Comparison of ENCODE assay signal across 9 mouse cellular contexts in the genomic region with DNA sequence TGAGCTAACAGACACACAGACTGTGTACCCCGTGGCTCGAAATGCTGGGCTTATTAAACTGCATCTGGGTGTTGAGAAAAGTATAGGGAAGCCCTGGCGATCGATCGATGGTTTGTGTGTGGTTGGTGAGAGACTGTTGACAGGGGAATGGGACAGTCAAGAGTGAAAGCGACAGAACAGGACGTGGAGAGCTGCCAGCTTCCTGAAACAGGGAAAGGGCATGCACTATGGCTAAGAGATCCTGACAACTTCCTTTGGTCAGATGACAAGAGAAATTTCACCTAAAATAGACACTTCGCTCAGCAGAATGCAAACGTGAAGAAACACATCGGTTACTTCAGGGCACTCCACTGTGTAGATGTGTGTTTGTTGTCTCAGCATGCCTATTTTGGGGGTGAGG.
A peak's percentile ranks its signal among the peaks of the same experiment; 100 is the strongest.
DNase-seq lines count a peak whose midpoint lies in the region; ATAC-seq and TF ChIP-seq lines count a peak whose summit lies in the region.
"Had no signal": no experiment of that assay in that cellular context is flagged by ENCODE, and none has a peak within 500 bp of the region (broad histone marks: within the 10 kb centered on the region; RNA-seq: fewer than 3 reads in every experiment).

No protein-coding gene starts in this region.

- no peak for TF ChIP-seq CTCF in liver, adult 2 months (IDR thresholded peaks at IDR 0.05; ENCODE audit: low read depth, low read length)

- H3K27me3 ChIP-seq in liver, adult 2 months (ENCODE audit: control insufficient read depth, insufficient read depth, low read length) = no peaks in the 10 kb centered on the region
- no peaks in the 10 kb centered on the region for H3K27me3 ChIP-seq in heart, embryonic 16.5 days (ENCODE audit: control insufficient read depth, insufficient read depth, low read length)
- no peaks in the 10 kb centered on the region; the same call in none of the 2 replicates for H3K27me3 ChIP-seq in midbrain, embryonic 10.5 days (ENCODE audit: low read depth, poor library complexity, severe bottlenecking)

- H3K4me1 ChIP-seq in liver, adult 2 months (ENCODE audit: control insufficient read depth, insufficient read depth, low read length) = no peaks in the 10 kb centered on the region
- H3K4me1 ChIP-seq in heart, embryonic 16.5 days (ENCODE audit: control insufficient read depth, insufficient read depth, low read length) = peaks cover 16% of the 10 kb centered on the region
- H3K4me1 ChIP-seq in midbrain, embryonic 10.5 days = peaks cover 44% of the 10 kb centered on the region

- H3K36me3 ChIP-seq in liver, adult 2 months (ENCODE audit: control insufficient read depth, insufficient read depth, low read length) = no peaks in the 10 kb centered on the region
- no peaks in the 10 kb centered on the region for H3K36me3 ChIP-seq in heart, embryonic 16.5 days (ENCODE audit: control insufficient read depth, insufficient read depth)
- no peaks in the 10 kb centered on the region for H3K36me3 ChIP-seq in midbrain, embryonic 10.5 days
- H3K36me3 ChIP-seq: limb, embryonic 13.5 days had no signal

- DNase-seq in liver, adult 2 months (ENCODE audit: extremely low read depth, low read depth, low spot score) = peak; percentile 57
- no peak for DNase-seq in liver
- peak; percentile 37 for DNase-seq in heart, adult 8-10 months (ENCODE audit: low spot score)
- peak; percentile 21 for DNase-seq in lung, postnatal 14 days
- DNase-seq in left cerebral cortex, postnatal 14 days (ENCODE audit: low spot score in 2 of 2) = no peak
- no peak for DNase-seq in midbrain, embryonic 10.5 days (ENCODE audit: low spot score)
- DNase-seq: gastrocnemius, postnatal 25 days had no signal

- intact Hi-C loops in left cerebral cortex, postnatal 14 days (cut with DNase I) = loop anchor here (10.0 kb wide), 1 partner anchor 212 kb away; no protein-coding TSS in a partner anchor

- H3K9me3 ChIP-seq in heart, embryonic 16.5 days (replicated peaks; ENCODE audit: control insufficient read depth, low read length) = no peaks in the 10 kb centered on the region
- no peaks in the 10 kb centered on the region for H3K9me3 ChIP-seq in midbrain, embryonic 10.5 days (replicated peaks)
- H3K9me3 ChIP-seq: limb, embryonic 13.5 days had no signal

- peak overlapping the region; percentile 22; the same call in 1 of the 2 replicates for H3K4me2 ChIP-seq in heart, embryonic 16.5 days (ENCODE audit: low read depth, low read length)
- H3K4me2 ChIP-seq: limb, embryonic 13.5 days had no signal

- no peak for TF ChIP-seq POLR2A in liver, adult 2 months (IDR thresholded peaks at IDR 0.05; ENCODE audit: extremely low read depth, insufficient read depth, low read length)

- WGBS in liver, adult 2 months = 42% methylated on average over 10 of the region's 10 CpGs
- 27% methylated on average over 10 of the region's 10 CpGs for WGBS in heart, embryonic 16.5 days
- WGBS in midbrain, embryonic 10.5 days = 92% methylated on average over 10 of the region's 10 CpGs

- no peaks in the 10 kb centered on the region for H3K79me2 ChIP-seq in liver, adult 2 months (ENCODE audit: control insufficient read depth, insufficient read depth, low read length)

- 0 out of 2 replicates have a peak, but pooled peaks have one; percentile 11 for ATAC-seq in heart, embryonic 16.5 days (replicated peaks; ENCODE audit: extremely low read depth, insufficient read depth, low FRiP score)

- H3K27ac ChIP-seq in liver, adult 2 months (replicated peaks; ENCODE audit: insufficient read depth, low read depth, low read length) = peak overlapping the region; percentile 24; the same call in 1 of the 2 replicates
- H3K27ac ChIP-seq in heart, embryonic 16.5 days (ENCODE audit: low read length) = no peak overlapping the region
- no peak overlapping the region for H3K27ac ChIP-seq in midbrain, embryonic 10.5 days (replicated peaks)
- H3K27ac ChIP-seq: limb, embryonic 13.5 days had no signal

- H3K9ac ChIP-seq in liver, adult 2 months (ENCODE audit: low read depth, low read length) = no peak overlapping the region; the same call in 1 of the 2 replicates
- no peak overlapping the region for H3K9ac ChIP-seq in heart, embryonic 16.5 days (ENCODE audit: low read length)
- H3K9ac ChIP-seq: limb, embryonic 13.5 days had no signal

- no peak overlapping the region for H3K4me3 ChIP-seq in liver, adult 2 months (ENCODE audit: insufficient read depth, low read depth, low read length)
- H3K4me3 ChIP-seq in heart, embryonic 16.5 days (ENCODE audit: low read length) = no peak overlapping the region
- H3K4me3 ChIP-seq in midbrain, embryonic 10.5 days = no peak overlapping the region
- H3K4me3 ChIP-seq: limb, embryonic 13.5 days had no signal

Comparison
In these comparisons a context has a peak if more than half of its experiments do, and no peak if none do; other contexts are left out.
1. DNase-seq: peak in liver, adult 2 months (single experiment), heart, adult 8-10 months (single experiment) and lung, postnatal 14 days (single experiment); none in liver (single experiment), left cerebral cortex, postnatal 14 days (0 of 2) and midbrain, embryonic 10.5 days (single experiment).